Mouse (Mus musculus) monocyte, adult 5-6 weeks (primary cell): ENCODE measurements around the gene Aaed1. TPM values are rescaled to one million over a fixed set of nuclear protein-coding genes. Genes with fewer than 3 reads are reported as not detected.

Experiments used
- ATAC-seq: fragments of 153-309, 156-312 bp; replicated peaks from 2 replicates; pipeline ENCODE4 v1.8.0; 2017; ENCODE audit warnings: mild to moderate bottlenecking; ENCODE audit not compliant: low TSS enrichment, insufficient number of reproducible peaks, severe bottlenecking, poor library complexity, low FRiP score
- total RNA-seq: library from RNA; stranded (forward); fragments of 200-1000, 200-491, 200-594 nt; gene quantifications from 3 replicates; pipeline ENCODE4 v1.2.3, GENCODE M21; 2017

Aaed1 gene
- total RNA-seq, 1 experiment from 2014 or later, result 79.5 TPM

DNA sequence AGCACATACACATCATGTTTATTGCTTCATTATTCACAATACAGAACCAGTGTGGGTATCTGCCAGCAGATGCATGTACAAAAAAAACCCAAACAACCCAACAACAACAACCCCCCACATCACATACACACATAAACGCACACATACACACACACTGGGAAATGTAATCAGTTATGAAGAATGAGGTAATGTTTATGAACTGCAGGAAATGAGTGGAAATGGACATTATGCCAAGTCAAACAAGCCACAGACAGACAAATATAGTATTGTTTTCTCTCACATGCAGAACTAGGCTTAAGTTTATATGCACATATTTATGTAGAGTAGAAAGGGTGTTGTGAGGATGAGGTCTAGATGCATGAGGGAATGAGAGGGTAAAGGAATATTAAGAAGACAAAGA, 1.2 kb downstream of the Aaed1 start:
- ATAC-seq, result no peak

DNA sequence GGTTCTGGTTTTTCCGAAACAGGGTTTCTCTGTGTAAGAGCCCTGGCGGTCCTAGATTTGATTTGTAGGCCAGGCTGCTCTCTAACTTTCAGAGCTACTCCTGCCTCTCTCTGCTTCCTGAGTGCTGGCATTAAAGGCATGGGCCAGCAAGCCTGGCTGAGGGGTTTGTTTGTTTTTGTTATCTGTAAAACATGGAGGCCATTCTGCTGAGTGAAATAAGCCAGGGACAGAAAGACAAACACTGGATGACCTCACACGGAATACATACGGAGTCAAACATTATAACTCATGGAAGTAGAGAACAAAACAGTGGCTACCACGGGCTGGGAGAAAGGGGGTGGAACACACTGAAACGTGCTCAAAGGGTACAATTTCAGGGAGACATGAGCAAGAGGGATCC, 1.9 kb downstream of the Aaed1 start:
- no peak for ATAC-seq

DNA sequence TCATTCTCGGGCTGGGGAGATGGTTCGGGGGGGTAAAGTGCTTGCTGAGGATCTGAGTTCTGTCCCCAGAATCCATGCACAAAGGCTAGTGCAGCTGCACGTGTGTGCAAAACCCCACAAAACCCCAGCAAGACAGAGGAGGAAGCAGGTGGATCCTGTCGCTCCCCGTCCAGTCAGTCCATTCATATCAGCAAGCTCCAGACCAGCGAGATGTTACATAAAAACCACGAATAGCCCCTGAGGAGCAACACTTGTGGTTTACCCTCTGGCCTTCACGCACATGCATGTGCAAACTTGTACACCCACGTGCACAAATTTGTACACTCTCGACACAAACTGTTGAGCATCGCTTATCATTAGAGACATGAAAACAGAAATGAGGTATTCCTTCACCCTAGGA, 2.7 kb downstream of the Aaed1 start:
- no peak for ATAC-seq

DNA sequence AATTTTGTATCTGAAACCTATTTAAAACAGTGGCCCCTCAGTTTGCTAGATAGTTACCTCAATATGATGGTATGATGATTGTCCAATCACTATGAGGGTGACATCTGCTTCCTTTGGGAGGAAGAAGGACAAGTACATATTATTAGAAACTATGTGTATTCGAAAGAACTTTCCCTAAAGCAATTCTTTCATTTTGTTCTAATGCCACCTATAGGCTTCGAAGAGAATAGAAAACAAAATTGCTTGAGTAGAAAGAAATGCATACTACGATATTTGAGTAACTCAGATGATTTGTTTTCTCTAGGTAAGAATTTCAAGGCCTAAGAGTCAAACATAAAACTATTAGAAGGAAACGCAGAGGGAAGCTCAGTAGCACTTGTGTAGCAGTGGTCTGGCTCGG, 3.5 kb downstream of the Aaed1 start:
- ATAC-seq, result no peak

DNA sequence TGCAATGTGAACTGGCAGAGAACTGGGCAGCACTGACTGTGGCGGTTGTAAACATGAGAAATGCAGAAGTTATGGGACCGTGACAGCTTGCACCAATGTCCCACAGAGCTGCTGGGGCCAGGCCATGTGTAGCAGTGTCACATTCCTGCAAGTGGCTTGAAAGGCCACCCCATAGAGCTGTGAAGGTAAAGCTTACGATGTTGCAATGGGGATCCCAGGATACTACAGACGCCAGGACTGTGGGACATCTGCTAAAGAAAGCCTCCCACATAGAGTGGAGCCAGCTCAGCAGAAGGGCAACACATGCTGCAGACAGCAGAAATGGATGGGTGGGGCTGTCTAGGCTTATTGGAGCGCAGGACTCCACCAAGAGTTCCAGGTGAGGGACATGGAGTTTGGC, 5.0 kb downstream of the Aaed1 start:
- no peak for ATAC-seq

DNA sequence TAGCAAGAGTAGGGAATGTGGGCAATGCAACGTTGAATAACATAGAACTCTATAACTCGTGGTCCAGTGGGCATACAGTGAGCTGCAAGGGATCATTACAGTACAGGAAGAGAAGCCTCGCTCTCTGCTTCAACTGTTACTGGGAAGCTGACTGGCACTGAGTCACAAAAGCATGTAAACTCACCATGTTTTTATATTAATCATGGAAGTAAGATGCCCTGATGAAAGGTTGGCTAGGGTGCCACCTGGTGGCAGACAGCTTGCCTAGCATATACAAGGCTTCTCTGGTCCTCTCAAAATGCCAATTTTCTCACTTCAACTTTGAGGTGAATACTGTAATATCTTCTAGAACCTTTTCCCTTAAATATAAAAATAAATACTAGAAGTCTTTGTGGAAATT, 6.4 kb downstream of the Aaed1 start:
- ATAC-seq, result peak; percentile 51; the same call in 1 of the 2 replicates

DNA sequence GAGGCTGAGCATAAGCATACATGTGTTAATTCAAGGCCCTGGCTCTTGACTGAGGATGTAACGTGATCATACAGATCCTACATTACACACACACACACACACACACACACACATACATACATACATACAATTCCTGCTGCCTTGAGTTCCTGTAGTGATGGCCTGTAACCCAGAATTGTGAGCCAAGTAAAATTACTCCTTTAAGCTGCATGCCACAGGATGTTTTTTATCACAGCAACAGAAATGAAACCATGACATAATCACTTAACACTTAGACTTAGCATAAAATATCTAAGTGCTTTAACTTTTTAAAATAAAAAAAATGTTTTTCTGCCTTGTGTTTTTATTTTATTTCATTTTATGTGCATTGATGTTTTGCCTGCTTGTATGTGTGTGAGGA, 13.4 kb downstream of the Aaed1 start:
- ATAC-seq, result no peak

DNA sequence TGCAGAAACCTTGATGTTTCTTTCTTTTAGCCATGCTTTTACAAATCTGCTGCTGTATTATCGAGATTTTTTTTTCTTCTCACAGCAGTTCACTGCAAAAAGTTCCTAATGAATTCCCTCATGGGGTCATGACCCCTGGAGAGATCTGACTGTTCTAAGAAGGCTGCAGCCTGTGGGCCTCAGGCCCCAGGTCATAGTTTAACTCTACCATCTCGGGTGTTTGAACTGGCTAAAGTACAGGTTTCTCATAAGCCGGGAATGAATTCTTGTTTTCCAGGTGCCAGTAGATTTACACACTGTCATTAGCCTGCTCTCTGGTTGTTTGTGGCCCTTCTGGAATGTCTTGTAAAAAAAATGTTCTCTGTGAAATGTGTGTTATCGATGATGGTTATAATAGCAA, 25.7 kb downstream of the Aaed1 start:
- no peak for ATAC-seq

DNA sequence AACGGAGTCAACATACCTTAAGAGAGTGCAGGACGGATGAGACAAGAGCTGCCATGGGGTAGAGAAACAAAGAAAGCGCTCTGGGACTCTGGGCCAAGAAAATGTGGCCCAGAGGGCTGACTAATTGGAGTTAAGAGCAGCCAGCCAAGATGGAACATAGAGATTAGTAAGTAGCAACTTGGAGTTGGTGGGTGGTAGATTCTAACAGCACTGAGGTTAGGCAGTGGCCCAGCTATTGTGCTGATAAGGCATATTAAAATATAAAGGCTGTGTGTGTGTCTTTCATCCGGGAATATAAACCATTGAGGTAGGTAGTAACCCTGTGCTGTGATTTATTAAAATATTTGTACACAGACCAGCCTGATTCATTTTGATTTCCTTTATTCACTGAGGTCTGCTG, 26.2 kb downstream of the Aaed1 start:
- ATAC-seq, result no peak

DNA sequence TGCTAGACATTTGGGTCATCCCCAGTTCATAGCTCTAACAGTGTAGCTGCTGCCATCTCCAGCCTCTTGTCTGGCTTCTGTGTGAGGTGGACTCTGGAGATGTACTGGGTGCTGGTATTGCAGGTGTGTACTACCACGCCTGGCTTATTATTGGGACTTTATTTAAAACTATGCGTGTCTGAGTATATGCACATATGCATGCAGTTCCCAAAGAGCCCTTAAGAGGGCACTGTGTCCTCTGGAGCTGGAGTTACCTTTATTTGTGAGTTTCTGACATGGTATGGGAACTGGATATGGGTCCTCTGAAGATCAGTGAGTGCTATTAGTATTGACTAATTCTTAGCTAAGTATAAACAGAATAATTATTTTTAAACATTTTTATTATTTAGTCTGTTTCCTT, 27.8 kb downstream of the Aaed1 start:
- no peak for ATAC-seq

DNA sequence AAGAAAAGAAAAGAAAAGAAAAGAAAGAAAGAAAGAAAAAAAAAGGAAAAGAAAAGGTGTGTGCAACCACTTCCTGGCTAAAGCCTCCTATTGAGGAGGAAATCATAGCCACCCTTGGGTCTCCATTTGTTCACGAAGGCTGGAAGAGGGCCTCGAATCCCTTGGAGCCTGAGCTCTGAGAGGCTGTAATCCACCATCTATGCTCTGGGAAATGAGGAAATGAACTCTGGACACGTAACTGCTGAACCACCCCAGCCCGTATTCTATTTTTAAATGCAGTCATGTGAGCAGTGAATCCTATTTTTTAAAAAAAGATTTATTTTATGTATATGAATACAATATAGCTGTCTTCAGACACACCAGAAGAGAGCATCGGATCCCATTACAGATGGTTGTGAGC, 31.6 kb downstream of the Aaed1 start:
- no peak for ATAC-seq

DNA sequence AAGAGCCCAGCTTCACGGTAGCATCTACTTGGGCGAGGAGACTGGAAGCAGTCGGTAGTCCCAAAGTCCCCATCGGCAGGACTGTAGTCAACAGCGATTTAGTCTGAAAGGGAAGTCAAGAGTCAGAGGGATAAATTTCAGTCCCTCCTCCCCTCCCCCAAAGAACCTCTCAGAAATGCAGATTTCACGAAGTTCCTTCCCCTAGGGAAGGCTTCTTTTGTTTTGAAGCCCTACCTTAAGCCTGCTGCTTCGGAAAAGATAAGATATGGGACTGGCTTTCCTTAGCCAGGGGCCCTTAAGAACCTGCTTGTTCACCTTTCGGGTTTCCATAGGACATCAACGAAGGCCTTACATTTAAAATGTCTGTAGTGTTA, 36.8 kb downstream of the Aaed1 start:
- ATAC-seq, result no peak

DNA sequence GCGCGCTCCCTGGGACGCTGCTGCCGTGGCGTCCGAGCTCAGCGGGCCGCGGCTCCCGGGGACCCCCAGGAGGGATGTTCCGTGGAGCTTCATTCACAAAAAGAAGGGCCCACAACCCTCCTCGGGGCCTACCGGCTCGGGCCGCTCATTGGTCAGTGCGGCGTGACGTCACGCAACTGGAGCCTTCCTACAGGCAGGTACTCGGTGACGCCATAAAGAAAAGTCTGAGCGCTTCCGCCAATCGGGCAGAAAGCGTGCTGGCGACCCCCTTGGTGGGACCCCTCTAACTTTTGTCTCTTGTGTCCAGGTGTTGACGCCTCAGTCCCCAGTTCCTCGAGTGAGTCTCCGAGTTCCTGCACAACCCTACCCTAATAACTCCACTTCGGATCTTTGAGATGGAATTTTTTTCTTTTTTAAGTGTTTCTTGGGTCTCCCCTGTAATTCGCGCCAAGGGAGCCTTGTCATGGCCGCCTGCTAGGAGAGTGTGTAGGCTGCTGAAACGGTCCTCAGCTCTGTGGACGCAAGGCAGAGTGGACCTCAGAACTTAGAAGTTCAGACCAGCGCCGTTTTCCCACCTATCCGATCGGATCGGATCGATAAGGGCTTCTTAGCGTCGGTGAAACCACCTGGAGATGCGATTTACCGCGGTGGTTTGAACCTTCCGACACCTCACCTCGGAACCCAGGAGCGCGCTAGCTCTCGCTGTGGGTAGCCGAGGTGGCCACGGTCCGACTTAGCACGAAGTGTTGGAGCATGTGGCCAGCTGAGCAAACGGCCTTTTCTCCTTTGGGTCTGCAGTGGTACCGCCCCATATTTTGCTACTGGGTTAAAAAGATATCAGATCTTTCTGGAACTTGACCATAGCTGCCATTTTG, 37.4 kb downstream of the Aaed1 start, which contains the start of gene Cdc14b:
TSS of gene Cdc14b (minus strand) at position 412 of the 875 bp plus-strand sequence.
- ATAC-seq, result peak; percentile 66

DNA sequence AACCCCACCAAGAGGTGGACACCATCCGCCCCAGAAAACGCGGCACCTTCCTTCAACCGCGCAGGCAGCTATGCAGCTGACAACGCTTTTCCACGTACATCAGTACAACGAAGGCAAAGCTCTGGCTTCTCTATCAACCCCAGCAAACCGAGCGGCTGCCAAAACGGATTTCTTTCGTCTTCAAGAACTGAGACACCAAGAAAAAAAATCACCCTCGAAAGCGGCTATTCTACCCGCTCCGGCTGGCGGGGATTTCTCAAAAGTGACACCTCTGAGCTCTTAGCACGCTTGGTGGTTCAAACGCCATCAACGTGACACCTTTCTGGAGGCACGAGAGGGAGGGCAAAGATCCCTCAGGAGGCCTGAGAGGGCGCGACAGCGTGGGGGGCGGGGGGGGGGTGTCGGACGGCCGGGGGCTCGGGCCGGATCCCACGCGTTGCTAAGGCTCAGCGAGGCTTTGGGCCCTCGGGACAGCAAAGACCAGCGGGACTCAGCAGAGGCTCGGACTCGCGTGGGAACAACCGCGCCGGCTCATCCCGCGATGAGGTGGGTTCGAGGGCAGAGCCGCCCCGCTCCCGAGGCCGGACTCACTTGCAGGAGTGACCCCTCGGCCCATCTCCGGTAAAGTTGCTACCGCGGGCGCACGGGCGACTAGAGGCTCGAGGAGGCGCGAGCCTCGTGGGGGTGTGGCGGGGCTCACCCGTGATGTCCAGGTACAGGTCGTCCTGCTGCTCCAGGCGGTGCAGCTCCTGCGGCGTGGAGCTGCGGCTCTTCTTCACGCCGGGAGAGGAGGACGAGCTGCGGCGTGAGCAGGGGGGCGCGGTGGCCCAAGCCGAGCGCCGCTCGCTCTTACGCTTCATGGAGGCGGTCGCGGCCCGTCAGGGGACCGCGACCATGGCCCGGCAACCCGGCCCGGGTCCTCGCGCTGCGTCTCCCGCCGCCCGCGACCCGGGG, 38.3 kb downstream of the Aaed1 start:
- ATAC-seq, result no peak

DNA sequence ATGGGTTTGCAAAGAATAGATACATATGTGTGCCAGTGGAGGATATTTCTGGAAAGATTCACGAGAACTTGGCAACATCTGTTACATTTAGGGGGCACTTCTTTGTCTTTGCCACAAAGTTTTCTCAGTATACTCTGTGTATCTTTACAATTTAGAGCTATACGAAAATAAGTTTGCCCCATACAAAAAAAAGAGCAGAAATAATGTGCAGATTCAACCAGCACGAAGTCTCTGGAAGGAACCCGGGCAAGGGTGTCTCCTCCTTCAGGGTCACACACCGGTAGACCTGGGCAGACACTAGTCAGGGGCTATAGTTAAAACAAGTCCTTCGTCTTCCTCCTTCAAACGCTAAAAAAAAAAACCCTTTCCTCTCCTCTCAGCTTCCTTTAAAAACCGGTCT, 39.2 kb downstream of the Aaed1 start:
- ATAC-seq, result no peak

DNA sequence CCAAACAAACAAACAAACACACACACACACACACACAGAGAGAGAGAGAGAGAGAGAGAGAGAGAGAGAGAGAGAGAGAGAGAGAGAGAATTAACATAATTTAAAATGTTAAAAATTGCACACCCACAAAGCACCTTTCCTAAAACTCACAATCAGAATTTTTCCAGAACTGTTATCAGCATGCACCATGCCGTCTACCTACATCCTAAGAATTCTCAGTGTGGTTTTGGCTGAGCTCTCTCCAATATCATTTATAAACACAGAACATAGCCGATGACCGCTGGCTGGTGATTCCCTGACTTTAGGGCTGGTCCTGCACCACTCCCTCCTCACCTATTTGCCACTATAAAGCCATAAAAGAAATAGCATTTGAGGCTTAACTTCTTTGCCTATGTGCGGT, 44.1 kb downstream of the Aaed1 start:
- no peak for ATAC-seq

DNA sequence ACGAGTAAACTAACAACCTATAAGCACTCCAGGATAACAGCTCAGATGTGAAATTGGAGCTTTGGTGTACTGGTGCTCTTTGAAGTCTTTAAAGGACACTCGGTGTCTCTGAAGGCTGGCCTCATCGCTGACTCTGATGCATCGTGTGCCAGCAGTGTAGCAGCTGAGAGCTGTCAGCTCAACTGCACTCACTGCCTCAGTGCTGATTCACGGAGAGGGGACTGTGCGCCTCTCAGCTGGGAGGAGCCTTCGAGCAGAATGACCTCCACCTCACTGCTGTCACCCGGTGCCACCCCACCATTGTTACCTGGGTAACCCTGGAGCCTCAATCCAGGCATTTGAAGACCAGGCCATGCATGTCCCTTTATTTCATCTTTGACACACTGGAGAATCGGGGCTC, 45.4 kb downstream of the Aaed1 start:
- ATAC-seq, result no peak

DNA sequence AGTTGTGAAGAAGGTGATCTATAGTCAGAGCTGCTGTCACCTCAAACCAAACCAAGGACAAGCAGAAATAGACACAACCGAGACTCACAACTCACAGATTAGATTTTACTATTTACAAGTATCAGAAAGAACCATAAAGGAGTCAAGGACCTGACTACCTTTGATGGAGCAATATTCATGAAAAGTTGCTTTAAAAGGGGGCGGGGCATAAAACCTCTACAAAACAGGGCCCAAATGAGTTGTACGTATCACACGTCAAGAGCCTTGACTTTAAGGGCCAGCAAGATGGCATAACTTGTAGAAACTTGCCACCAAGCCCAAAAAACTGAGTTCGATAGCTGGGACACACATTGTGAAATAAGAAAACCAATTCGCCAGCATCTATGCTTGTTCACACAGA, 47.9 kb downstream of the Aaed1 start:
- no peak for ATAC-seq

DNA sequence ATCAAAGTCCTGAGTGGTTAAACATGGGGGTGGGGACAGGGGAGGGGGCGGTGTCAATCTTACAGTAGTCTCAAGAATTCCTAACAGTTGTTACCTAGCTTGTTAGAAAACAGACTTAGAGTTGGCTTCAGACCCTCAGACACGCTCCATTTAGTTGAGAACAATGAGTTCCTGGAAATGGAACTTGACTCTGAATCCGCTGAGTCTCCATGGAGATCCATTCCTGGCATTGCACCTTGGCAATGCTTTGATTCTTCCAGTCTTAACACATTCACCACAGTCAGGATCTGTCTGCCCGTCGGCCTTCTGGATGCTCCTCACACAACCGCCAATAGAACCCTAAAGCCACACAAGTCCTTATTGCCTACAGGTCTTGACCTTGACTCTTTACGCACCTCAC, 52.6 kb downstream of the Aaed1 start:
- no peak for ATAC-seq

DNA sequence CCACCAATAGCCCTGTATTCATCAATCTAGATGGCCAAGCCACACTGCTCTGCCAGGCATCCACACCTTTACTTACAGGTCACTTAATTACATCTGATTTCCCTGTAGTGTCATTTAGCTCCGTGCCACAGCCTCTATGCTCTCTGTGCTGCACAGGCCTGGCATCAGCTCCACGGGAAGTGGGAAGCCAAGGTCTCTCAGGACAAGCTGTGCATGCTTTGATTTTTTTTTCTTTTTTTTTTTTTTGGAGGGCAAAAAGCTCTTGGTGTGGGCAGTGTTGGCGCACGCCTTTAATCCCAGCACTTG, 54.0 kb downstream of the Aaed1 start:
- no peak for ATAC-seq
